Comparison of ENCODE assay signal across 20 mouse cellular contexts in the genomic region with DNA sequence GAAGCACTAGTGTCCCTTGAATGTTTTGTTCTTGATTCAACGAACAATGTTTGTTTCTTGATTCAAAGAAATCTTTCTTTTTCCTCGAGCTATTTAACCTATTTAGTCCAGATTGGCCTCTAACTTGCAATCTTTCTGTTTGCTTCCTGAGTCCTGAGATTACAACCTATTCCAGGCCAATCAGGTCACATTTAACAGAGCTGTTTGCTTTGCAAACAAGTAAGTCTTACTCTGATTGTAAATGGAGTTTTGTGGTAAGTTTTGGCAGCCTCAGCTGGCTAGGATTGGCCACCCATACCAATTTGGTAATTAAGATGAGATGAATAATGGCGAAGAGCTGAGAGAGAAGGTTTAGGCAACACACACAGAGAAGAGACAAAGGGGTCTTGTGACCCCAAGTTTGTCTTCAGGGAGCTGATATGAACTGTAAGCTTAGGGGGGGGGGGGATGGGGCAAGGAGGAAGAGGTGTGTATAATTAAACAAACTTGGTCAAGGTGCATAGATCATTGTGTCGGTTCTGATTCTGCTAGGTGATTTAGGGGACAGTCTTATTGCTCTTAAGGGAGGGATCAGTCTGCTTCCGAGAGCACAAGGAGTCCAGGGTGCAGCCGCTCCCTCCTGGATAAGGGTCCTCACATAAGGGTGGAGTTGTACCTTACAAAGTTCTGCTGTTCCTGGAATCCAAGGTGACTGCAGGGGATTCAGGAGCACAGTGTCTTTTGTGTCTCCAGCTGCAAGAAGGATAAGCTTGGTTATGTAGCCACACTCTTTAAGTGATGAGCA. TPM values are rescaled to one million over a fixed set of nuclear protein-coding genes. Genes with fewer than 3 reads are reported as not detected.
DNase-seq lines count a peak whose midpoint lies in the region; ATAC-seq lines count a peak whose summit lies in the region.
"Had no signal": no experiment of that assay in that cellular context is flagged by ENCODE, and none has a peak within 500 bp of the region (broad histone marks: within the 10 kb centered on the region; RNA-seq: fewer than 3 reads in every experiment).

No protein-coding gene starts in this region.

- H3K4me2 ChIP-seq in midbrain, embryonic 14.5 days (ENCODE audit: low read length), result no peak overlapping the region
- H3K4me2 ChIP-seq in midbrain, embryonic 11.5 days, result no peak overlapping the region
- peak overlapping the region; percentile 10; the same call in 1 of the 2 replicates for H3K4me2 ChIP-seq in stomach, embryonic 16.5 days (ENCODE audit: low read depth, low read length)
- H3K4me2 ChIP-seq: embryonic facial prominence, embryonic 12.5 days; forebrain, embryonic 15.5 days; heart, embryonic 15.5 days had no signal

- no peak overlapping the region for H3K27ac ChIP-seq in midbrain, embryonic 14.5 days (replicated peaks; ENCODE audit: low read depth, low read length)
- H3K27ac ChIP-seq in midbrain, embryonic 11.5 days (ENCODE audit: low read depth, low read length), result no peak overlapping the region
- H3K27ac ChIP-seq in stomach, embryonic 16.5 days (ENCODE audit: low read length), result peak overlapping the region; percentile 62
- H3K27ac ChIP-seq: embryonic facial prominence, embryonic 12.5 days; forebrain, embryonic 15.5 days; heart, embryonic 10.5 days; heart, embryonic 15.5 days; hindbrain, embryonic 10.5 days had no signal

- no peak overlapping the region for H3K9ac ChIP-seq in midbrain, embryonic 14.5 days (replicated peaks; ENCODE audit: low read length)
- no peak overlapping the region for H3K9ac ChIP-seq in midbrain, embryonic 11.5 days (ENCODE audit: low read length)
- H3K9ac ChIP-seq in stomach, embryonic 16.5 days (ENCODE audit: low read length), result no peak overlapping the region
- H3K9ac ChIP-seq: embryonic facial prominence, embryonic 12.5 days; forebrain, embryonic 15.5 days; heart, embryonic 15.5 days had no signal

- H3K4me3 ChIP-seq in midbrain, embryonic 14.5 days (replicated peaks; ENCODE audit: low read depth, low read length), result no peak overlapping the region
- no peak overlapping the region for H3K4me3 ChIP-seq in midbrain, embryonic 11.5 days (ENCODE audit: low read depth, low read length)
- no peak overlapping the region for H3K4me3 ChIP-seq in stomach, embryonic 16.5 days (replicated peaks; ENCODE audit: low read length)
- H3K4me3 ChIP-seq: embryonic facial prominence, embryonic 12.5 days; forebrain, embryonic 15.5 days; heart, embryonic 10.5 days; heart, embryonic 15.5 days; hindbrain, embryonic 10.5 days had no signal

- no peak for ATAC-seq in midbrain, embryonic 14.5 days (ENCODE audit: low FRiP score, low TSS enrichment)
- no peak for ATAC-seq in midbrain, embryonic 11.5 days (ENCODE audit: low FRiP score)
- peak; percentile 82 for ATAC-seq in stomach, embryonic 16.5 days (ENCODE audit: insufficient read depth, low FRiP score)
- ATAC-seq: activated CD4-positive, CD25-positive, alpha-beta regulatory T cell, adult 4 months; forebrain, embryonic 15.5 days; Patski had no signal

- DNase-seq in midbrain, embryonic 14.5 days, result peak; percentile 1
- DNase-seq in midbrain, embryonic 11.5 days (ENCODE audit: low spot score, missing footprints), result no peak
- DNase-seq in large intestine, adult 2 months (ENCODE audit: low read depth, low spot score), result peak; percentile 68
- no peak for DNase-seq in left cerebral cortex, postnatal 25 days (ENCODE audit: low spot score in 2 of 2)
- DNase-seq in heart, postnatal 14 days, result no peak
- DNase-seq in thymus, adult 18-20 months, result no peak
- DNase-seq: adrenal gland, postnatal 14 days; cerebellum, adult 11-12 months; cerebellum, adult 9-10 months; cerebellum, postnatal 25 days; gastrocnemius, postnatal 10 days; heart, adult 18-20 months had no signal

- intact Hi-C loops in left cerebral cortex, postnatal 25 days (cut with DNase I), result no loop called here
- intact Hi-C loops in heart, postnatal 14 days (cut with DNase I), result no loop called here

- no peaks in the 10 kb centered on the region for H3K9me3 ChIP-seq in midbrain, embryonic 14.5 days (ENCODE audit: control insufficient read depth, low read length)
- no peaks in the 10 kb centered on the region for H3K9me3 ChIP-seq in midbrain, embryonic 11.5 days (ENCODE audit: control insufficient read depth, low read length)
- no peaks in the 10 kb centered on the region for H3K9me3 ChIP-seq in stomach, embryonic 16.5 days (replicated peaks; ENCODE audit: control insufficient read depth, low read length)
- H3K9me3 ChIP-seq: embryonic facial prominence, embryonic 12.5 days; forebrain, embryonic 15.5 days; heart, embryonic 10.5 days; heart, embryonic 15.5 days; hindbrain, embryonic 10.5 days had no signal

- no peaks in the 10 kb centered on the region for H3K36me3 ChIP-seq in midbrain, embryonic 14.5 days (ENCODE audit: control insufficient read depth, insufficient read depth, low read length)
- no peaks in the 10 kb centered on the region for H3K36me3 ChIP-seq in midbrain, embryonic 11.5 days (ENCODE audit: control insufficient read depth, insufficient read depth, low read length)
- H3K36me3 ChIP-seq in stomach, embryonic 16.5 days (ENCODE audit: control insufficient read depth, insufficient read depth, low read length), result no peaks in the 10 kb centered on the region
- H3K36me3 ChIP-seq: embryonic facial prominence, embryonic 12.5 days; forebrain, embryonic 15.5 days; heart, embryonic 10.5 days; heart, embryonic 15.5 days; hindbrain, embryonic 10.5 days had no signal

- H3K4me1 ChIP-seq in midbrain, embryonic 14.5 days (ENCODE audit: control insufficient read depth, insufficient read depth, low read length), result no peaks in the 10 kb centered on the region
- no peaks in the 10 kb centered on the region for H3K4me1 ChIP-seq in midbrain, embryonic 11.5 days (ENCODE audit: control insufficient read depth, insufficient read depth, low read length)
- H3K4me1 ChIP-seq in stomach, embryonic 16.5 days (ENCODE audit: control insufficient read depth, insufficient read depth, low read length), result no peaks in the 10 kb centered on the region
- H3K4me1 ChIP-seq: embryonic facial prominence, embryonic 12.5 days; forebrain, embryonic 15.5 days; heart, embryonic 15.5 days; hindbrain, embryonic 10.5 days had no signal

- WGBS in midbrain, embryonic 14.5 days, result 83% methylated on average over 6 of the region's 6 CpGs
- 85% methylated on average over 6 of the region's 6 CpGs for WGBS in midbrain, embryonic 11.5 days
- WGBS in large intestine, adult 2 months, result 24% methylated on average over 6 of the region's 6 CpGs
- WGBS in stomach, embryonic 16.5 days, result 48% methylated on average over 6 of the region's 6 CpGs

- H3K27me3 ChIP-seq in midbrain, embryonic 14.5 days (ENCODE audit: control insufficient read depth, insufficient read depth, low read length), result no peaks in the 10 kb centered on the region
- H3K27me3 ChIP-seq in midbrain, embryonic 11.5 days (ENCODE audit: control insufficient read depth, insufficient read depth, low read length), result no peaks in the 10 kb centered on the region
- H3K27me3 ChIP-seq in stomach, embryonic 16.5 days (ENCODE audit: control insufficient read depth, insufficient read depth, low read length), result no peaks in the 10 kb centered on the region
- H3K27me3 ChIP-seq: embryonic facial prominence, embryonic 12.5 days; forebrain, embryonic 15.5 days; heart, embryonic 15.5 days; Patski had no signal

RNA-seq across cellular contexts. Expression of a gene that starts 43.9 kb away (rescaled TPM):
- 29.5 and 32.6 TPM in 2 replicates for polyA plus RNA-seq in midbrain, embryonic 14.5 days (2014; fragmentation: Nextera tagmentation; extraction: Ambion mirVana)
- polyA plus RNA-seq in midbrain, embryonic 11.5 days (2014; fragmentation: Nextera tagmentation; extraction: Ambion mirVana), result 31.6 and 35.8 TPM in 2 replicates
- polyA plus RNA-seq in large intestine, adult 2 months (2012; rRNA removed), result 270 and 273 TPM in 2 replicates
- polyA plus RNA-seq in stomach, embryonic 16.5 days (2015; fragmentation: Nextera tagmentation; extraction: Ambion mirVana), result 69.0 and 76.4 TPM in 2 replicates
- 10 to 100 TPM; 11.3 to 12.8 TPM for total RNA-seq in left cerebral cortex, postnatal 25 days (2021)
- 1 to 10 TPM; 6.3 to 6.6 TPM for total RNA-seq in heart, postnatal 14 days (2021)

Comparison
In these comparisons a context has a peak if more than half of its experiments do, and no peak if none do; other contexts are left out.
1. DNase-seq: peak in midbrain, embryonic 14.5 days (single experiment) and large intestine, adult 2 months (single experiment); none in midbrain, embryonic 11.5 days (single experiment), left cerebral cortex, postnatal 25 days (0 of 2), heart, postnatal 14 days (0 of 2) and thymus, adult 18-20 months (0 of 2).